Mouse (Mus musculus): ENCODE results near the gene H1foo.

Gene H1foo

GRCm38 (mm10) chr6:115962439-115963085 lies 17.8 kb downstream of the H1foo start:
- no peak for DNase-seq (ENCODE audit: low read depth)

GRCm38 (mm10) chr6:115963656-115964055 lies 18.9 kb downstream of the H1foo start:
- no peak for DNase-seq (ENCODE audit: low read depth)

- DNase-seq (ENCODE audit: low read depth) = no peak
These were observed 21.7 kb downstream of the H1foo start for GRCm38 (mm10) chr6:115966227-115966966.

GRCm38 (mm10) chr6:115967291-115967880 lies 22.6 kb downstream of the H1foo start:
- no peak for DNase-seq (ENCODE audit: low read depth)

DNA sequence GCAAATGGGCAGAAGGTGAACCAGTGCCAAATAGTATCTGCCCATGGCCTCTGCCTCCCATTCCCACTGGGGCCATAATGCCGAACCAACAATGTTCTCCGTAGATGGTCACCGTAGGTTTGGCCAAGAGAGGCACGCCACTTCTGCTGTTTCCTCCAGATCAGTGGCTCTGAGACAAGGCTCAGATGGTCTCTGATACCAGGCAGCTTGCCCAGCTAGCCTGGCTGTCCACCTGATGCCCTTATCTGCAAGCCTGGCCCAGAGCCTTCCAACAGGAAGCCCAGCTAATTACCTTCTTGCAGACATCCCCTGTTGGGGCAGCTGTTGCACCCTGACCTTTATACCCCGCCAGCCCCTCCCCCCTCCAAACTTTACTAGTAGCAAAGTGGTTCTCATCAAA lies 23.3 kb downstream of the H1foo start:
- no peak for DNase-seq (ENCODE audit: low read depth)

DNA sequence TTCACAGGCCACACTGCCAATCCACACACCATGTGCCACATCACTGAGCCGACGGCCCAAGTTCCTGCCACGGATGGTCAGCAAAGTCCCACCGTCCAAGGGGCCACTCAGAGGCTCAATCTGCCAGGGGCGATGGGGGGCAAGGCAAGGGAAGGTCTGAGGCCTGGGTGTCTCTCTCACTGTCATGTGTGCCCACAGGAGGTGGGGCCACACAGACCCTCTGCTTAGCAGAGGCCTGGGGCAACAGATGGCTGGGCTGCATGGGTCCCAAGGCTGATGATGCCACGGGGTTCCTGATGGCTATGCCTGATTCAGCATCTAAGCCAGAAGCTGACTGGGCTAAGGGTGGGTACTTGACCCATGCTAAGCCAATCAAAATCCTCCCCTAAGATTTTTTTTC lies 24.0 kb downstream of the H1foo start:
- no peak for DNase-seq (ENCODE audit: low read depth)

DNA sequence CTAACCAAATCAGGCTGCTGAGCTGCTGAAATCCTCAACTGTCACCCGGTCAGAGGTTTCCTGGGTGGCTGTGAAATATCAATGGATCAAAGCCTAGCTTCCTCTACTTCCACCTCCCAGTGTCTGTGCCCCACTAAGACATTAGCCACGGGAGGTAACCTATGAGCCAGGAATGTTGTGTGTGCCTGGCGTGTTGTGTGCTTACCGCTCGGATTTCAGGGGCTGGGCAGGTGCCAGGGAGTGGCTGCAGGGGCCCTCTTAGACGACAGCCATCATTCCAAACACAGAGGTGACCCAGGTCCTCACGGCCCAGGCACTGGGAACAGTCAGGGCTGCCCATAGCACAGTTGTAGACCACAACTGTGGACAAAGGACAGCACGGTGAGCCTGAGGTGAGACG lies 24.4 kb downstream of the H1foo start:
- DNase-seq (ENCODE audit: low read depth) = no peak

GRCm38 (mm10) chr6:115969952-115970351 lies 25.2 kb downstream of the H1foo start:
- no peak for DNase-seq (ENCODE audit: low read depth)

- no peak for DNase-seq (ENCODE audit: low read depth)
These were observed 26.7 kb downstream of the H1foo start for GRCm38 (mm10) chr6:115971273-115972060.

DNA sequence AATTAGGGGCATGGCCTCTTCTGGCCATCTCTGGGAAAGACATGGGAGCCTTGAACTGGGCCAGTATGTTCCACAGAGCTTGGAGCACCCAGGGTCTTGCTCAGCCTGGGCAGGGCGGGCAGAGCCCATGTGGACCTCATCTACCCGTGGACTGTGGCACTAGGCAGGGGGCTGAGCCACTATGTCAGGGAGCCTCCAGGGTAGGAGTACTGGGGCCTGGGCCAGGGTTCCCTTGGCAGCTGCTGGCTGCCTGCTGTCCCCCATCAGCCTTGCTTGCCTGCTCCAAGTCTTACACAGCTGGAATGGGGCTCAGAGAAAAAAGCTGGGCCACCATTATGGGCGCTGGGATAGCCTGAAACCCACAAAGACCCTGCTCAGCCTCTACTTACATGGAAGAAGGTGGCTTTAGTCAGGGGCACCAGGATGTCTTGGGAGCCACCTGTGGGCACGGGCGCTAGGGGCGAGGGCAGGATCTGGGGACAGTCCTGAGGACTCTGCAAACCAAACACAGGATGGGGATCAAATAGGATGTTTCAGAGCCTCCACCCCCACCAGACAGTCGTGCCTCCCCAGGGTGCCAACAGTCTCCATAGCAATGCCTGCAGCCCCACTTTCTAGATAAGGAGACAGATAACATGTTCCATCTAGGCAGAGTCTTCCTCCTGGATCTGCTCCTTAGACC lies 27.5 kb downstream of the H1foo start:
- no peak for DNase-seq (ENCODE audit: low read depth)

- no peak for DNase-seq (ENCODE audit: low read depth)
These were observed 28.6 kb downstream of the H1foo start for GRCm38 (mm10) chr6:115973139-115973875.

DNA sequence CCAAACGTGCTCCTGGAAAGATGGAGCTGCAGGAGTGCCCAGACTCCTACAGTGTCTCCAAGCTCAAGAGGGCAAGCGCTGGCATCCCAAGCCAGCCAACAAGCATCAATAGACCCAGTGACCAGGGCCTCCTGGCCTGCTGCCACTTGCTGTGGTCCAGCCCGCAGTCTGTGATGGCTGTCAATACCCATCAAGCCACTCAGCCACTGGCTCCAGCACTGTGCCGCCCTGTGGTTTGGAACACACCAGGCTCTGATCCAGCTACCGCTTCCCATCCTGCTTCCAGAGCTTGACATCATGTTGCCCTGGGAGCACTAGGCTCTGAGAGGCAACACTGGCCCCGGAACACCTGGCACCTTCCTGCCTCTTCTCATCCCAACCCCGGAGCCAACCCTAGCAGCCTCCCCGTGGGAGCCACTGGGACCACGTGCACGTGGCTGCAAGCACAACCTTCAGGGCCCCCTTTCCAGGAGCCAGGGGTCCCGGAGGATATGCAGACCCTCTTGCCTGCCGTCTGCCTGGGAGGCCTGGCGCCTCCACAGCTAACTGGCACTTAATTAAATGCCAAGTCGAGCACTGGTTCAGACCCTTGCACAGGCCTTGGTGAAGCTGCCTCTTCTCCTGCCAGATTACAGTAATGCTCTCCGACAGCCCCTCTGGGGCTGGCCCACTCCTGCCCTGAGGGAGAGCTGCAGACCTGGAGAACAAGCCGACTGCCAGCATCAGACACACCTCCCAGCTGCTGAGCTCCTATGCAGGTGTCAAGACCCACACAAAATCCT lies 29.3 kb downstream of the H1foo start:
- no peak for DNase-seq (ENCODE audit: low read depth)

DNA sequence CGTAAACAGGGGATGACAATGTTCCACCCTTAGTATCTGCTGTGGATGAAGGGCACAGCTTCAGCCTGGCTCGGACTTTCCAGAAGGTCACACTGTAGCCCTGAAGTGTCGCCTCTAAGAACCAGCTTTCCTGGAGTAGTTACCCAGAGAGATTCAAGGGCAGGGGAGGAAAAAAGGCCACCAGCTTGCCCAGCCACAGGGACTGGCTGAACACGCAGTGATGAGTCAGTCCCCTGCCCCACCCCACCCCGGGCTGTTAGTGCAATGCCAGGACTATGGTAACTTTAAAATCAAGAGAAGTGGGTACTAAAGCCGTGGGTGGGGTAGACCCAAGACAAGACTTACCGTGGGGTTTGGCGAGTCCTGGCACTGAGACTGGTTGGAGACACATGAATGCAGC lies 30.9 kb downstream of the H1foo start:
- DNase-seq (ENCODE audit: low read depth) = no peak

GRCm38 (mm10) chr6:115977810-115978209 lies 33.1 kb downstream of the H1foo start:
- no peak for DNase-seq (ENCODE audit: low read depth)

DNA sequence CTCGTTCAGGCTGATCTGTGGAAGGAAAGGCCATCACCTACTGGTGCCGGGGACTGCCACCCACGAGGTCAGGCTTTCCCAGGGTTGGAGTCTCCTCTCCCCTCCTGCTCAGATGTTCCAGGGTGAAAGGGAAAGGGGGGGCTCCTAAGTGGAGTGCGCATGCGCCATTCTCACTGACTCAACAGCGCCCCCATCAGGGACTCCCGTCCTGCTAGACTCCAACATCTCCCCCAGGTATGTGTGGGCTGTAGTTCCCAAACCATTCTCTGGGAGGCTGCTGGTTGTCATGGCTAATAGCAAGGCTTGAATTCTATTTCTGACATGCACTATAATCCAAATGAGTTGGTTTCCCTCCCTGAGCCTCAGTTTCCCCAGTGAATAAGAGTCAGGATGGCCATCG lies 33.9 kb downstream of the H1foo start:
- no peak for DNase-seq (ENCODE audit: low read depth)

GRCm38 (mm10) chr6:115982889-115983288 lies 38.2 kb downstream of the H1foo start:
- DNase-seq (ENCODE audit: low read depth) = no peak

GRCm38 (mm10) chr6:115983306-115984038 lies 38.7 kb downstream of the H1foo start:
- DNase-seq (ENCODE audit: low read depth) = no peak

DNA sequence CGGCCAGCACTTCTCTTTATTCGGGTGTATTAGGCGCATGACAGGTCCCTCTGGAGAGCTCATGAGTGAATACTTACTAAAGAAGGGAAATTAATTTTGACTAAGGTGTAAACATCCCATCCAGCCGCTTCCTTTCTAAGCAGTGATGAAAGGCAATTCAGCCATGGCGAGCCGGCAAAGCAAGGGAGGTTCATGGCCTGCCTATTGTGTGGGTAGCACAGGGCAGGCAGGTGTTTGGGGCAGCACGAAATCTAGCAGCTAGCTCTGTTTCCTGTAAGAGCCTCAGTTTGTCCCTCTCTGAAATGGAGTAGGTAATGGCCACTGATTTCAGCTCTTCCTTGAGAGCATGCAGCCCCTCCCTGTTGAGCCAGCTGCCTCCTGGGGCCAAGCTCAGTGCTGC lies 39.8 kb downstream of the H1foo start:
- no peak for DNase-seq (ENCODE audit: low read depth)

DNA sequence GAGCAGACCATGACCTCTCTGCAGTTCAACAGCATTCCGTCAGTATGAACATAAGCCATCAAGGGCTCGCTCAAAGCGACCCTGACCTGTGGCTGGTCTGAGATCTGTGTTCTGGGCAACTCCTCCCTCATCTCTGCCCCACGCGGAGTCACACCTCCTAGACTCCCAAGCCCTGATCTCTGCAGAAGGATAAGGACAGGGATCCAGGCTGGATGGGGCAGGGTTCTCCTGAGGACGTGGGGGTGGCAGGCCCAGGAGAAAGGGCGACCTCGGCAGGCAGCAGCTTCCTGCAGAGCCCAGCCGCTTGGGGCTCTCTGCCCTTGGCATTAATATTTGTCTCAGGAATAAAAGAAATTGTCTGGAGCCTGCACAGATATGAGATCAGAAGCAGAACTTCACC lies 40.9 kb downstream of the H1foo start:
- DNase-seq (ENCODE audit: low read depth) = no peak

All from c-Kit-positive CD71-negative TER-119-negative erythroid progenitor cells, embryonic 14.5 days (primary cell).